Mouse (Mus musculus): ENCODE data around the gene Tuba3b.

Gene Tuba3b

GRCm38 (mm10) chr6:145669596-145670071, 54.1 kb downstream of the Tuba3b start:
- peak; percentile 60 to 63 for DNase-seq

Data from cerebellum, adult 18-20 months (tissue).